Mouse (Mus musculus): ENCODE results near the gene Napsa.

Gene Napsa

GRCm38 (mm10) chr7:44630437-44630836 lies 58.3 kb downstream of the Napsa start:
- peak; percentile 77 for DNase-seq

GRCm38 (mm10) chr7:44632676-44633075 lies 60.5 kb downstream of the Napsa start:
- DNase-seq: no peak

GRCm38 (mm10) chr7:44633407-44633806 lies 61.2 kb downstream of the Napsa start:
- DNase-seq: no peak
